Mouse (Mus musculus): ENCODE measurements around the gene Rreb1. TPM values are rescaled to one million over a fixed set of nuclear protein-coding genes. Genes with fewer than 3 reads are reported as not detected.

Gene Rreb1
- polyA plus RNA-seq, 1 experiment from 2014 or later, result 14.3 TPM

GRCm38 (mm10) chr13:37923643-37924460, 145.7 kb downstream of the Rreb1 start:
- no peak overlapping the region for H3K4me3 ChIP-seq
- H3K4me1 ChIP-seq, result peaks cover 38% of the 10 kb centered on the region
- H3K27ac ChIP-seq, result no peak overlapping the region
- no peaks in the 10 kb centered on the region for H3K27me3 ChIP-seq (ENCODE audit: insufficient read depth, poor library complexity, severe bottlenecking)
- peaks cover 65% of the 10 kb centered on the region for H3K36me3 ChIP-seq
- WGBS, result 73% methylated on average over 10 of the region's 10 CpGs
- no peak for DNase-seq (ENCODE audit: low spot score)
- no peaks in the 10 kb centered on the region for H3K9me3 ChIP-seq

GRCm38 (mm10) chr13:37924461-37924948, 146.3 kb downstream of the Rreb1 start:
- H3K4me3 ChIP-seq, result no peak overlapping the region
- no peak overlapping the region for H3K27ac ChIP-seq
- no peak for DNase-seq (ENCODE audit: low spot score)
- H3K9me3 ChIP-seq, result no peaks in the 10 kb centered on the region
- peaks cover 40% of the 10 kb centered on the region for H3K4me1 ChIP-seq
- no peaks in the 10 kb centered on the region for H3K27me3 ChIP-seq (ENCODE audit: insufficient read depth, poor library complexity, severe bottlenecking)
- H3K36me3 ChIP-seq, result peaks cover 65% of the 10 kb centered on the region
- WGBS, result 67% methylated on average over 4 of the region's 4 CpGs

GRCm38 (mm10) chr13:37926394-37926793, 148.2 kb downstream of the Rreb1 start:
- WGBS, result 56% methylated on average over 3 of the region's 3 CpGs
- Histone ChIP-seq H3K36me3 (peaks cover 70% of the 10 kb centered on the region), H3K9me3 (no peaks in the 10 kb centered on the region), H3K4me3 (no peak overlapping the region), H3K27ac (no peak overlapping the region), H3K4me1 (peaks cover 51% of the 10 kb centered on the region), H3K27me3 (ENCODE audit: insufficient read depth, poor library complexity, severe bottlenecking) (no peaks in the 10 kb centered on the region)
- no peak for DNase-seq (ENCODE audit: low spot score)

- 81% methylated on average over 17 of the region's 17 CpGs for WGBS
- no peak for DNase-seq (ENCODE audit: low spot score)
- Histone ChIP-seq H3K36me3 (peaks cover 84% of the 10 kb centered on the region), H3K27me3 (ENCODE audit: insufficient read depth, poor library complexity, severe bottlenecking) (no peaks in the 10 kb centered on the region), H3K9me3 (no peaks in the 10 kb centered on the region), H3K4me1 (peaks cover 41% of the 10 kb centered on the region), H3K27ac (no peak overlapping the region), H3K4me3 (no peak overlapping the region)
Observed at GRCm38 (mm10) chr13:37929532-37929931, 151.3 kb downstream of the Rreb1 start.

GRCm38 (mm10) chr13:37930091-37930490, 151.9 kb downstream of the Rreb1 start:
- 86% methylated on average over 13 of the region's 13 CpGs for WGBS
- no peak overlapping the region for H3K4me3 ChIP-seq

GRCm38 (mm10) chr13:37930621-37931020, 152.4 kb downstream of the Rreb1 start:
- Histone ChIP-seq H3K9me3 (no peaks in the 10 kb centered on the region), H3K4me3 (no peak overlapping the region), H3K27me3 (ENCODE audit: insufficient read depth, poor library complexity, severe bottlenecking) (no peaks in the 10 kb centered on the region), H3K27ac (0 out of 2 replicates have a peak overlapping the region, but pooled peaks have one; percentile 42), H3K4me1 (peaks cover 35% of the 10 kb centered on the region), H3K36me3 (peaks cover 84% of the 10 kb centered on the region)
- WGBS, result 94% methylated on average over 23 of the region's 23 CpGs
- DNase-seq (ENCODE audit: low spot score), result no peak

More at GRCm38 (mm10) chr13:37930091-37930490, 151.9 kb downstream of the Rreb1 start:
- H3K9me3 ChIP-seq, result no peaks in the 10 kb centered on the region
- peaks cover 35% of the 10 kb centered on the region for H3K4me1 ChIP-seq
- no peak overlapping the region; the same call in 1 of the 2 replicates for H3K27ac ChIP-seq
- H3K36me3 ChIP-seq, result peaks cover 84% of the 10 kb centered on the region
- no peak for DNase-seq (ENCODE audit: low spot score)
- H3K27me3 ChIP-seq (ENCODE audit: insufficient read depth, poor library complexity, severe bottlenecking), result no peaks in the 10 kb centered on the region

GRCm38 (mm10) chr13:37931210-37931922, 153.2 kb downstream of the Rreb1 start:
- H3K4me1 ChIP-seq, result peaks cover 33% of the 10 kb centered on the region
- no peaks in the 10 kb centered on the region for H3K9me3 ChIP-seq
- DNase-seq (ENCODE audit: low spot score), result no peak
- no peak overlapping the region for H3K4me3 ChIP-seq
- H3K27ac ChIP-seq, result 0 out of 2 replicates have a peak overlapping the region, but pooled peaks have one; percentile 42
- no peaks in the 10 kb centered on the region for H3K27me3 ChIP-seq (ENCODE audit: insufficient read depth, poor library complexity, severe bottlenecking)
- WGBS, result 78% methylated on average over 27 of the region's 27 CpGs
- H3K36me3 ChIP-seq, result peaks cover 92% of the 10 kb centered on the region

GRCm38 (mm10) chr13:37934075-37934474, 155.9 kb downstream of the Rreb1 start:
- Histone ChIP-seq H3K27me3 (ENCODE audit: insufficient read depth, poor library complexity, severe bottlenecking) (no peaks in the 10 kb centered on the region), H3K4me3 (no peak overlapping the region), H3K4me1 (peaks cover 29% of the 10 kb centered on the region), H3K9me3 (no peaks in the 10 kb centered on the region), H3K27ac (no peak overlapping the region), H3K36me3 (peaks cover 88% of the 10 kb centered on the region)
- 81% methylated on average over 4 of the region's 4 CpGs for WGBS
- DNase-seq (ENCODE audit: low spot score), result no peak

- Histone ChIP-seq H3K4me1 (peaks cover 23% of the 10 kb centered on the region), H3K27ac (no peak overlapping the region)
- WGBS, result 88% methylated on average over 8 of the region's 8 CpGs
Observed at GRCm38 (mm10) chr13:37934920-37935319, 156.7 kb downstream of the Rreb1 start.

GRCm38 (mm10) chr13:37936351-37936750, 158.2 kb downstream of the Rreb1 start:
- H3K9me3 ChIP-seq, result no peaks in the 10 kb centered on the region
- H3K36me3 ChIP-seq, result peaks cover 68% of the 10 kb centered on the region
- H3K4me1 ChIP-seq, result peaks cover 9% of the 10 kb centered on the region
- H3K4me3 ChIP-seq, result no peak overlapping the region
- WGBS, result 84% methylated on average over 3 of the region's 3 CpGs
- H3K27me3 ChIP-seq (ENCODE audit: insufficient read depth, poor library complexity, severe bottlenecking), result no peaks in the 10 kb centered on the region
- H3K27ac ChIP-seq, result no peak overlapping the region
- no peak for DNase-seq (ENCODE audit: low spot score)

More at GRCm38 (mm10) chr13:37934920-37935319, 156.7 kb downstream of the Rreb1 start:
- Histone ChIP-seq H3K36me3 (peaks cover 82% of the 10 kb centered on the region), H3K27me3 (ENCODE audit: insufficient read depth, poor library complexity, severe bottlenecking) (no peaks in the 10 kb centered on the region), H3K9me3 (no peaks in the 10 kb centered on the region), H3K4me3 (no peak overlapping the region)
- no peak for DNase-seq (ENCODE audit: low spot score)

- H3K4me1 ChIP-seq, result peaks cover 1% of the 10 kb centered on the region; the same call in 1 of the 2 replicates
- H3K27ac ChIP-seq, result no peak overlapping the region
- no peak overlapping the region for H3K4me3 ChIP-seq
- WGBS, result 85% methylated on average over 2 of the region's 2 CpGs
- H3K9me3 ChIP-seq, result no peaks in the 10 kb centered on the region
- DNase-seq (ENCODE audit: low spot score), result no peak
- H3K27me3 ChIP-seq (ENCODE audit: insufficient read depth, poor library complexity, severe bottlenecking), result no peaks in the 10 kb centered on the region
- peaks cover 51% of the 10 kb centered on the region for H3K36me3 ChIP-seq
Observed at GRCm38 (mm10) chr13:37940167-37940566, 162.0 kb downstream of the Rreb1 start.

- no peaks in the 10 kb centered on the region for H3K9me3 ChIP-seq
- H3K4me1 ChIP-seq, result peaks cover 6% of the 10 kb centered on the region
- no peak for DNase-seq (ENCODE audit: low spot score)
- H3K27me3 ChIP-seq (ENCODE audit: insufficient read depth, poor library complexity, severe bottlenecking), result no peaks in the 10 kb centered on the region
- no peak overlapping the region for H3K27ac ChIP-seq
- WGBS, result 74% methylated on average over 5 of the region's 5 CpGs
- H3K4me3 ChIP-seq, result no peak overlapping the region
- peaks cover 47% of the 10 kb centered on the region for H3K36me3 ChIP-seq
Observed at GRCm38 (mm10) chr13:37940649-37941048, 162.4 kb downstream of the Rreb1 start.

- no peak for DNase-seq (ENCODE audit: low spot score)
- peaks cover 42% of the 10 kb centered on the region for H3K36me3 ChIP-seq
- no peaks in the 10 kb centered on the region for H3K27me3 ChIP-seq (ENCODE audit: insufficient read depth, poor library complexity, severe bottlenecking)
- peaks cover 9% of the 10 kb centered on the region for H3K4me1 ChIP-seq
- H3K27ac ChIP-seq, result no peak overlapping the region
- 83% methylated on average over 5 of the region's 5 CpGs for WGBS
- H3K4me3 ChIP-seq, result no peak overlapping the region
- H3K9me3 ChIP-seq, result no peaks in the 10 kb centered on the region
Observed at GRCm38 (mm10) chr13:37941138-37941645, 163.0 kb downstream of the Rreb1 start.
